Mouse (Mus musculus): ENCODE data around the gene Pcbp1.

- TF ChIP-seq CTCF (IDR thresholded peaks at IDR 0.05; ENCODE audit: extremely low read depth, insufficient read length, insufficient replicate concordance, low read depth, low read length) = no peak
- no peak for TF ChIP-seq POLR2A (IDR thresholded peaks at IDR 0.05; ENCODE audit: low read depth, low read length)
Observed at GRCm38 (mm10) chr6:86550587-86550986, 24.5 kb upstream of the Pcbp1 start.

All from small intestine, adult 2 months (tissue).